Mouse (Mus musculus): ENCODE measurements at regions not wholly inside any gene's neighbourhood (a gene's known extent, or its start where the extent isn't known, plus 50 kb on each side); places are given as distances from the start of the nearest gene placed in this dataset.
"Not testable (repeated sequence)": the region's sequence is repeated elsewhere in the genome, so short reads cannot be mapped to it uniquely, and the experiment has no call there.

- Histone ChIP-seq H3K4me3 (ENCODE audit: insufficient read depth, low read length) (no peak overlapping the region), H3K4me1 (ENCODE audit: control insufficient read depth, insufficient read depth, low read length) (peaks cover 3% of the 10 kb centered on the region; the same call in 1 of the 2 replicates), H3K27ac (ENCODE audit: insufficient read depth, low read depth, low read length) (no peak overlapping the region)
- TF ChIP-seq CTCF (IDR thresholded peaks at IDR 0.05; ENCODE audit: low read depth, low read length) (no peak), POLR2A (IDR thresholded peaks at IDR 0.05; ENCODE audit: borderline replicate concordance, low read depth, low read length) (no peak)
These were observed 235.1 kb downstream of the Nfkbiz start for GRCm38 (mm10) chr16:55603611-55604010.

GRCm38 (mm10) chr16:55589382-55589956, 249.2 kb downstream of the Nfkbiz start:
- TF ChIP-seq POLR2A (IDR thresholded peaks at IDR 0.05; ENCODE audit: borderline replicate concordance, low read depth, low read length): no peak
- no peak for TF ChIP-seq CTCF (IDR thresholded peaks at IDR 0.05; ENCODE audit: low read depth, low read length)
- no peak overlapping the region for H3K4me3 ChIP-seq (ENCODE audit: insufficient read depth, low read length)
- H3K4me1 ChIP-seq (ENCODE audit: control insufficient read depth, insufficient read depth, low read length): peaks cover 4% of the 10 kb centered on the region
- H3K27ac ChIP-seq (ENCODE audit: insufficient read depth, low read depth, low read length): no peak overlapping the region

- H3K4me3 ChIP-seq (ENCODE audit: insufficient read depth, low read length): no peak overlapping the region
- H3K4me1 ChIP-seq (ENCODE audit: control insufficient read depth, insufficient read depth, low read length): peaks cover 4% of the 10 kb centered on the region
- H3K27ac ChIP-seq (ENCODE audit: insufficient read depth, low read depth, low read length): no peak overlapping the region
- TF ChIP-seq POLR2A (IDR thresholded peaks at IDR 0.05; ENCODE audit: borderline replicate concordance, low read depth, low read length) (no peak), CTCF (IDR thresholded peaks at IDR 0.05; ENCODE audit: low read depth, low read length) (no peak)
These were observed 251.6 kb downstream of the Nfkbiz start for GRCm38 (mm10) chr16:55587138-55587537.

- H3K27ac ChIP-seq (ENCODE audit: insufficient read depth, low read depth, low read length): no peak overlapping the region
- TF ChIP-seq CTCF (IDR thresholded peaks at IDR 0.05; ENCODE audit: low read depth, low read length): no peak
- TF ChIP-seq POLR2A (IDR thresholded peaks at IDR 0.05; ENCODE audit: borderline replicate concordance, low read depth, low read length): no peak
- no peaks in the 10 kb centered on the region for H3K4me1 ChIP-seq (ENCODE audit: control insufficient read depth, insufficient read depth, low read length)
- H3K4me3 ChIP-seq (ENCODE audit: insufficient read depth, low read length): no peak overlapping the region
These were observed 255.8 kb downstream of the Nfkbiz start for GRCm38 (mm10) chr16:55582906-55583305.

GRCm38 (mm10) chr16:55582029-55582428, 256.7 kb downstream of the Nfkbiz start:
- H3K4me3 ChIP-seq (ENCODE audit: insufficient read depth, low read length): no peak overlapping the region
- H3K4me1 ChIP-seq (ENCODE audit: control insufficient read depth, insufficient read depth, low read length): no peaks in the 10 kb centered on the region
- TF ChIP-seq POLR2A (IDR thresholded peaks at IDR 0.05; ENCODE audit: borderline replicate concordance, low read depth, low read length) (no peak), CTCF (IDR thresholded peaks at IDR 0.05; ENCODE audit: low read depth, low read length) (no peak)
- no peak overlapping the region for H3K27ac ChIP-seq (ENCODE audit: insufficient read depth, low read depth, low read length)

GRCm38 (mm10) chr16:55580827-55581226, 257.9 kb downstream of the Nfkbiz start:
- Histone ChIP-seq H3K4me1 (ENCODE audit: control insufficient read depth, insufficient read depth, low read length) (no peaks in the 10 kb centered on the region), H3K4me3 (ENCODE audit: insufficient read depth, low read length) (no peak overlapping the region), H3K27ac (ENCODE audit: insufficient read depth, low read depth, low read length) (no peak overlapping the region)
- TF ChIP-seq CTCF (IDR thresholded peaks at IDR 0.05; ENCODE audit: low read depth, low read length) (no peak), POLR2A (IDR thresholded peaks at IDR 0.05; ENCODE audit: borderline replicate concordance, low read depth, low read length) (no peak)

GRCm38 (mm10) chr16:55578686-55579085, 260.0 kb downstream of the Nfkbiz start:
- Histone ChIP-seq H3K4me3 (ENCODE audit: insufficient read depth, low read length) (no peak overlapping the region), H3K4me1 (ENCODE audit: control insufficient read depth, insufficient read depth, low read length) (no peaks in the 10 kb centered on the region), H3K27ac (ENCODE audit: insufficient read depth, low read depth, low read length) (no peak overlapping the region)
- TF ChIP-seq POLR2A (IDR thresholded peaks at IDR 0.05; ENCODE audit: borderline replicate concordance, low read depth, low read length): no peak
- no peak for TF ChIP-seq CTCF (IDR thresholded peaks at IDR 0.05; ENCODE audit: low read depth, low read length)

- not testable (repeated sequence) for H3K4me1 ChIP-seq (ENCODE audit: control insufficient read depth, insufficient read depth, low read length); H3K4me3 ChIP-seq (ENCODE audit: insufficient read depth, low read length); H3K27ac ChIP-seq (ENCODE audit: insufficient read depth, low read depth, low read length)
These were observed 263.0 kb downstream of the Nfkbiz start for GRCm38 (mm10) chr16:55575609-55576283.

GRCm38 (mm10) chr16:55571106-55571505, 267.6 kb downstream of the Nfkbiz start:
- Histone ChIP-seq H3K27ac (ENCODE audit: insufficient read depth, low read depth, low read length) (no peak overlapping the region), H3K4me3 (ENCODE audit: insufficient read depth, low read length) (no peak overlapping the region), H3K4me1 (ENCODE audit: control insufficient read depth, insufficient read depth, low read length) (no peaks in the 10 kb centered on the region)
- TF ChIP-seq CTCF (IDR thresholded peaks at IDR 0.05; ENCODE audit: low read depth, low read length) (no peak), POLR2A (IDR thresholded peaks at IDR 0.05; ENCODE audit: borderline replicate concordance, low read depth, low read length) (no peak)

DNA sequence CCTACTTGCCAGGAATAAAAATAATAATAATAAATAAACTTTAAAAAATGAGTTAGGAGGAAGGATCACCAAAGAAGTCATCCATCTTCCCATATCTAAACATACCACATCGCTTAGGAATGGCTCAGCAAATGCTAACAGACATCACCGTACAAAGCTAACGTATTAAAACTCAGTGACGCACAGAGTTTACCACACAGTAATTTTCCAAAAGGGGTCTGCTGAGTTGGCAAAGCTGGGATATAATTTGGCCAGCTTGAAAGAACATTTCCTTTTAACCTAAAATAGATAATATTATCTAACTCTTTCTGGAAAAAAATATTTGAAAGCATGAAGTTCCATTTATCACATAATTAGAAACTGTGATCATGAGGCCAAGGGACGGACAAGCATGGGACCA, 268.6 kb downstream of the Nfkbiz start:
- no peaks in the 10 kb centered on the region for H3K4me1 ChIP-seq (ENCODE audit: control insufficient read depth, insufficient read depth, low read length)
- no peak for TF ChIP-seq CTCF (IDR thresholded peaks at IDR 0.05; ENCODE audit: low read depth, low read length)
- TF ChIP-seq POLR2A (IDR thresholded peaks at IDR 0.05; ENCODE audit: borderline replicate concordance, low read depth, low read length): no peak
- no peak overlapping the region for H3K4me3 ChIP-seq (ENCODE audit: insufficient read depth, low read length)
- no peak overlapping the region for H3K27ac ChIP-seq (ENCODE audit: insufficient read depth, low read depth, low read length)

Measured in bone marrow macrophage, adult 2 months (primary cell).